Mouse (Mus musculus) natural killer cell, adult 2 months (primary cell): ENCODE results near the gene Atp2a3.

Experiments
- DNase-seq, 2 experiments: peaks; one replicate each; pipeline ENCODE4 v3.0.0; 2022; ENCODE audit warnings: low spot score in 2 of 2

Atp2a3 gene

DNA sequence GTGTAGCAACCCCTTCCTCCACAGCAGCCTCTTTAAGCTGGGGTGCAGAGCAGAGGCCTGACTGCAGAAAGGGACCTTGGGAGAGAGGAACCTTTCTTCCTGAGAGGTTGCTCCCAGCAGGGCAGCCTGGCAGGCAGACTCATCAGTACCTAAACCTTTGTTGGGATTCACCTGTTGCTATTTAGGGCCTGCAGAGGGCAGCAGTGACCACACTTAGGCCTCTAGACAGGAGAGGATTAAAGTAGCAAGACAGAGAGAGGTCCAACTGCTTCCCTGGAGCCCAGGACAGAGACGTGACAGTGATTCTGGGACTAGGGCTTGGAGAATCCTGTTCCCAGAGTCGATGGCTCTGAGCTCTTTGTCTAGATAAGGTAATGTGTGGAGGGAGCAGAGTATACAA, 45.4 kb downstream of the Atp2a3 start:
- DNase-seq = peak; percentile 38 to 58

DNA sequence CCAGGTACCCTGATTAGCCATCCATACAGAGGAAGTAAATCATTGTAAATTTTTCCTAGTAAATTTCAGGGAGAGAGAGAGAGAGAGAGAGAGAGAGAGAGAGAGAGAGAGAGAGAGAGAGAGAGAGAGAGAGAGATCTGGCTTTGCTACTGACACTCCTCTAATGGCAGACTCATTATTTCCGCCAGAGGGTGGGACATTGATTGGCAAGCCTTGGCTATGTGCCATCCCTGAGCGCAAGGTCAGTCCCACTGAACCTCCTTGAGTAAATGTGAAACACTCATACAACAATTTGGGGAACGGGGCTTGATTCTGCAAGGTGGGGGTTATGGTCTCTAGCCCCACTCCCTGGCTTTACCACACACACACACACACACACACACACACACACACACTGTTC, 46.1 kb downstream of the Atp2a3 start:
- DNase-seq = no peak

DNA sequence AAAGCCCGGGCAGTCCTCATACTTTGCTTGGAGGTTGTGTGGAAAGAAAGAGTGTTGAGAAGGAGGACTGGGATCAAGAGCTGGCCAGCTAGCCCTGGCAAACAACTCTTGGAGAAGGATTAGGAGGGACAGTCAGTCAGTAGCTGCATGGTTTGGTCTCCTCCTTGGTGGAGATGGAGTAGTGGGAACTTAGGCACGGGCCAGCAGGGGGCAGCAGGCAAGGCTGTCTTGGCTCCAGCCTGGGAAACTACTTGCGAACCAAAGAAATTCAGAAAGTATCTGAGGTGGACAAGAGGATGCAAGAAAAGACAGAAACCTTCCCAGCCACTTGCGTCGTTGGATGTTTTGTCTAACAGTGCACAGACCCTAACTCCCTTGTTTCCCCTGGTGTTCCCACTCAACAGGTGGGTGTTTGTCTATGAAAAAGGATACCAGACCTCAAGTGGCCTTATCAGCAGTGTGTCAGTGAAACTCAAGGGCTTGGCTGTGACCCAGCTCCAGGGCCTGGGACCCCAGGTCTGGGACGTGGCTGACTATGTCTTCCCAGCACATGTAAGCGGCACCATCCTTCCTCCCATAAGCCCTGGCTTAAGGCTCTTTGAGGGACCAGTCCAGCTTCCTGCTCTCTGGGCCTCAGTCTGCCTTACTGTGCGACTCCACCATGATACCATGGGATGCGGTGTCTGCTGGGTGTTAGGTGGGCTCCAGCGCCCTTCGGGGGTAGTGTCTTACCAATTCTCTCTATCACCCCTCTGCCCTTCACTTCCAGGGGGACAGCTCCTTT, 46.9 kb downstream of the Atp2a3 start:
- DNase-seq = peak; percentile 22 to 61

DNA sequence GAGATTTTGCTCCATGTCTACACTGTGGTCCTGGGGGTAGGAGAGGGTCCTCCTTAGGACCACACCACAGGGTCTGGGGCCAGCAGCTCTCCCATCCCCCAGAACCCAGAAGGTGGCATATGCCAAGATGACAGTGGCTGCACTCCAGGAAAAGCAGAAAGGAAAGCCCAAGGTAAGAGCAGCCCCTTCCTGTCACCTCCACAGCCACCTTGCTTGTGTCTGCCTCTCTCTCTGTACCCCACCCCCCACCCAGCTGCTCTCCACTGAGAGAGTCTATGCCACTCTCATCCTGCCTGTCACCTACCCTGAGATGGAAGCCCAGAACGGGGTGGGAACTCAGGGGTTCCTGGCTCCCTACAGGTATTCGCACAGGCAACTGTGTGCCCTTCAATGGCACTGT, 47.9 kb downstream of the Atp2a3 start:
- no peak for DNase-seq

DNA sequence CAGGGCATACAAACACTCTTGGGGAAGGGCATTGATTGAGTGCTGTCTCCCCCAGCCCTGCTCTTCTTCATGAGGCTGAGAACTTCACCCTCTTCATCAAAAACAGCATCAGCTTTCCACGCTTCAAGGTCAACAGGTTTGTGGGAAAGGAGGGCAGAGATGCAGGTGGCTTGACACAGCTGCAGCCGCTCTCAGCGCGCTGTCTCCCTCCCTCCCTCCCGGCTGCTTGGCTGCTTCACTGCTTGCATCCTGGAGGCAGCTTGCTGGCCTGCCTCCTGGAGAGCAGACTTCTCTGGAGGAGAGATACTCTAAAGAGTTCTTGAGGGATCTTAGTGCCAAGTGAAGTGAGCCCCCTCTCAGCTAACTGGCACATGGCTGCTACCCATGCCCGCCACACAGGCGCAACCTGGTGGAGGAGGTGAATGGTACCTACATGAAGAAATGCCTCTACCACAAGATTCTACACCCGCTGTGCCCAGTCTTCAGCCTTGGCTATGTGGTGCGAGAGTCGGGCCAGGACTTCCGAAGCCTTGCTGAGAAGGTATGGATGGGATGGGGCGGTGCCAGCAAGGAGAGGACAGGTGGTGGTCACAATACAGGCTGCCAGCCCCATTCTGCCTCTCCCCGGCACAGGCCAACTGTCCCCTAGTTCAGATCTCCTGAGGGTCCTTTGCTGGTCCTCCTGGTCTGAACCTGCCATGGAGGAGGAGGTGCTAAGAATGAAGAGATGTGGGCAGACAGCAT, 48.7 kb downstream of the Atp2a3 start:
- no peak for DNase-seq

DNA sequence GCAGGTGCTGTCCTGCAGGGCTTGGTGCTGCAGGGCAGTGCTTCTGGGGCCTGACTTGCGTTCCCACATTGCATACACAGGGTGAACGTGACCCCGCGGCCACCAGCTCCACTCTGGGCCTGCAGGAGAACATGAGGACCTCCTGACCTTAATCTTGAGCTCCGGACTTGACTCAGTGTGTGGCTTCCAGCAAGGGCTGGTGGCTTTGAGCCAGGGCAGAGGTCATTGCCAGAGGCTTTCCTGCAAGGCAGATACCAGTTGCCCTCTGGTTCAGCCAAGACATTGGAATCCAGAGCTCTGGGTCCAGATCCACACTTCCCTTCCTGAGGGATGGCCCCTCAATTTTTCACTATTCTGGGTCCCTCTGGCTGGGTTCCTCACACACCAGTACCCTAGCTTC, 53.0 kb downstream of the Atp2a3 start:
- no peak for DNase-seq

DNA sequence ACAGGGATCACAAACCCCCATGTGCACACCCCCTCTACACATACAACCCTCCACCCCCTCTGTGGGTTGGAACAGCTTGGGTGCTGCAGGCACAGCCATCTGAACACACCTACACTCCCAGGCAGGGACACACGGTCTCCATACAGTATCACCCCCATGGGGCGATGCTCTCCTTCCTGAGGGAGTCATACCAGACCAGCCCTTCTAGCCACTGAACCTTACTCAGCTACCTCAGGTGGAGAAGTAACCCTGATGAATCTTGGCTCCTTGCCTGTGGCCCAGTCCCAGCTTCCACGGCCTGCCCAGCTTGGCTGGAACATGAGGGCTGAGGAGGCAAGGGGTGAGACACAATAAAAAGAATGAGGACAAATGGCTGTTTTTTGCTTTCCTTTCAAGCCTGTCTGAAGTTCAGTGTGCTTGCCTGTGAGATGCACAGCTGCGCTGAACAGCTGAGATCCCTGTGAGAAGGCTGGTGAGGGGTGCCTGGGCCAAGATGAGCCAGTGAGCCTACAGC, 53.9 kb downstream of the Atp2a3 start:
- DNase-seq = no peak

DNA sequence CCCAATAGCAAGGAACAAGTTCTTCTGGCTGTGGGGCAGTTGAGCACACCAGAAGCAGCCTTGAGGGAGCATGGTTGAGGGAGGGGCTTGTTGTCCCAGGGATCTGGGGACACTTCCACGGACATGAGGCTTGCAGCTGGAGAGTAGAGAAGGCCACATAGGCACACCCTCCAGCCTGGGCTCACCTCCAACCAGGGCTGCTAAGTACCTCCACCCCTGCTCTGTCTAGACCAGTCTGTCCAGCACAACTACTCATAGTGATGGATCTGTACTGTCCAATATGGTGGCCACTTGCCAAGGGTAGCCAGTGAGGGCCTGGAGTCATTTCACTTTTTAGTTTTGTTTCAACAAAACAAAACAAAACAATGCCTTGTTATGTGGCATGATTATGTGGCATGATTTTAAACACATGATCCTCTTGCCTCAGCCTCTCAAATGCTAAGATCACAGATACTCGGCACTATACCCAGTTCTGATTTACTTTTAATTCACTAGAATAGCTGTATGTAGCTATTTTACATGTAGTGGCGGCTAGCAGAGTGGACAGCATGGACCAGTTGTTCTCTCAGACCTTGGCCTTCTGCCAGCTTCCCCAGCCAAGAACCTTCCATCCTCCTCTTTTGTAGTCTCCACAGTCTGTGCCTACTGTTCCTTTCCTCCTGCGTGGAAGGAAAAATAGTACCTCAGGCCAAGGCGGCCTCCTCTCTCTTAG, 54.6 kb downstream of the Atp2a3 start:
- DNase-seq = no peak

DNA sequence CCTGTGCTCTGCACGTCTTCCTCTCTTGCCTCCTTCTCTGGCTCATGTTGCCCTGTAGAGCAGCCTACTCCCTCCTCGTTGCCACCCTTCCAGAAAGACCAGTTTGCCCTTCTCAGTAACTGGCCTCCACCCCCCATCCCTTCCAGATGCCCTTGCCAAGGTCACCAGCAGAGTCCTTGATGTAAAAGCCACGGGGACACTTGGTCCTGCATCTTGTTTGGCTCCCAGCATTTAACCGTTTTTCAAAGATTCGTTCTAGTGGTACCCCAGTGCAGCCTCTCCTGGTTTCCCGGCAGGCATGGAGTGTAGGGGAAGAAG, 55.1 kb downstream of the Atp2a3 start:
- DNase-seq = no peak

DNA sequence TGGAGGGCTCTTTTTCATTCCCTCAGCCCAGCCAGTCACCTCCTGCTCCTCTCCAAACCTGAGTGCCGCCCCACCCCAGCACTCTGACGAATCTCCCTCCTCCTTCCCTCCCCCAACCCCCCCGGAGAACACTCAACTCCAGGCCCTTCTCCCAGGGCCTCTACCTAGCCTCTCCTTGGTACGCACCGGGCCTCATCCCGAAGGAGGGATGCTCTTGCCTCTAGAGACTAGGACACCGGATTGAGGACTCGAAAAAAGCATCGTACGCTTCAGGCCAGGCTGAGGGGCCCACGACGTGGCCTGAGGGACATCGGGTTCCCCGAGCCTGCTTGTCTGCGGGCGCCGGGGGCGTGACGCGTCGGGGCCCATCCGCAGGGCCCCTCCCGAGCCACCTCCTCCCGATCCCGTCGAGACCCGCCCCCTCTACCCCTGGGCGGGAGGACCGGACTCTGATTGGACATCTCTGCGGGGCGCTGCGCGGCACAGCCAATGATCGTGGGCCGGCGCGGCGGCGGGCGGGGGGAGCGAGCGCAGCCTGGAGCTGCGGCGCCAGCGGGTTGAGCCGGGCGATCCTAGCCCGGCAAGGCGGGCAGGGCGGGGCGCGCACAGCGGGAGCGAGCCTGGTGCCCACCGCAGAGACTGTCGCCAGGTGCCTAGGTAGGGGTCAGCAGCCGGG, 57.6 kb downstream of the Atp2a3 start, which contains the start of gene Camkk1:
Gene Camkk1 (plus strand): TSS at position 538 of the 676 bp plus-strand sequence.
- DNase-seq = peak; percentile 82 to 86

DNA sequence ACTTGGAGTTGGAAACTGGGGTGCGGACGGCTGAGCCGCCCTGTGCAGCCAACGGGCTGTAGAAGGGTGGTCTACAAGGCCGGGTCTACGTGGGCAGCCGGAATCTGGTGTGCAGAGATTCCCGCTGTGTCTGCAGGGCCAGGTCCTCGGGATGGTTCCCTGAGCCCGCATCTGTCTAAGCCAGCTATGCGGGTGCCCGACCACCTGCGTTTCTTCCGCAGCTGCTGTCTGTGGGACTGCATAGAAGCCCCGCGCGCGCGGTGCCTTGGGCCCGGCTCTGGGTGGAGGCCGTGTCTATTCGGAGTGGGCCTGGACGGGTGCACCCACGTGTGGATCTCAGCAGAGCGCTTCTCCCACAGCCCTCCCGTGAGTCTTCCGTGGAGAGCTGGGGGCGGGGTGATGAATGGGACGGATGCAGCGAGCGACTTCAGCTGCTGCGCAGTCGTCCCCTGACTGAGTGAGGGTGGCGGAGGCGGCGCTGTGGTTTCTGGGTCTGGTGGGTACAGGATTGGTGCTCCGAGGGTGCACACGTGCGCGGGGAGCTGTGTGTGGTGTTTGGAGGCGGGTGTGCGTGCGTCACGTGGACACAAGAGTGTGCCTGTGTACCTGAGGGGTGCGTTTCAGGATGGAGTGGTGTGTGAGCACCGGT, 58.3 kb downstream of the Atp2a3 start:
- DNase-seq = peak; percentile 67 to 88

DNA sequence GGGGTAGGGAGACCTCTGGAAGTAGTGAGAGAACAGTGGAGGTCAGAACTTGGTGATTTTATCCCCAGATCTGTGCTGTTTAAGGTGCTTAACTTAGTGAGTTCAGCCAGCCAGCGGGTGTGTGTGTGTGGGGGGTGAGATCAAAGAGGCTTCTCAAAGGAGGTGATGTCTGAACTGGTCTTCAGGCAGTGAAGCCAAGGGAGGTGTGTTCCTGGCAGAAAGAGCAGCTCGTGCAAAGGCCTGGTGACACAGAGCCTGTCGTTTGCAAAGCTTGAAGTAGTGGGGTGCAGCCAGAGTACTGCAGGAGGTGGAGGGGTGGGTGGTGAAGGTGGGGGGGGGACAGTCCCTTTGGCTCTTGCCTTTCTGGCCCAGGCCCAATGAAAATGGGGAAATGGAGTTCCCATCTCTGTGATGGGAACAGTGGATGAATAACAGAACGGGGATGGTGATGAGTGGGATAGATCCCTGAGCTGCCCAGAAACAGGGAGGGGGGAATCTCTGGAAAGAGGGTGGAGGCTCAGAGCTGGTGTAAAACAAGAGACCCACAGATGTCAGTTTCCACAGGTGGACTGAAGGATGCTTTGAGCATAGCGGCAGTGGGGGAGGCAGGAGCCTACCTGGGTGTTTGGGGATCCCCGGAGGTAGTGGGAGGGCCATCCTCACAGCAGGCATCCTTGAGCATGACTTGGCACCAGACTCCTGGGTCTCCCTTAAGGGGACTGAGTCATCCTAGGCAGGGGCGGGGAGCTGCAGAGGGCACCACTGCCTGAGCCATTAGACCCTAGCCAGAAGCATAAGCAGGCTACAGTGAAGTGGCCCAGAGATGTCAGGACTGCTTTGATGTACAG, 60.2 kb downstream of the Atp2a3 start:
- no peak for DNase-seq

DNA sequence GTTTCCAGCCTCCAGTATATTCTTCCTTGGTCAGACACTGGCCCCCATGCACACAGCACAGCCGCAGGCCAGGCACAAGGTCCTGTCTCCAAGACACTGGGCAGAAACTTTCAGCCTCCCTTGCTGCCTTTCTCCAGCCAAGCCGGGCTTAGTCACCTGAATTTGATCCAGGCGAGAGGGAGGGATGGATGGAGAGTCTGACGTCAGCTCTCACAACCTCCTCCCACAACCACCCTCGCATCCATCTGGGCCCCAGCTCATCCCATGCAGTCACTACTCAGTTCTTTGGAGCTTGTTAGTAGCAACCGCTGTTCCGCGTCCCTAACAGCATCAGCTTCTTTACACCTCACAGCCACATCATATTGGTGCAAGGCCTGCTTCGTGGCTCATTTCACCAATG, 62.1 kb downstream of the Atp2a3 start:
- DNase-seq = no peak

DNA sequence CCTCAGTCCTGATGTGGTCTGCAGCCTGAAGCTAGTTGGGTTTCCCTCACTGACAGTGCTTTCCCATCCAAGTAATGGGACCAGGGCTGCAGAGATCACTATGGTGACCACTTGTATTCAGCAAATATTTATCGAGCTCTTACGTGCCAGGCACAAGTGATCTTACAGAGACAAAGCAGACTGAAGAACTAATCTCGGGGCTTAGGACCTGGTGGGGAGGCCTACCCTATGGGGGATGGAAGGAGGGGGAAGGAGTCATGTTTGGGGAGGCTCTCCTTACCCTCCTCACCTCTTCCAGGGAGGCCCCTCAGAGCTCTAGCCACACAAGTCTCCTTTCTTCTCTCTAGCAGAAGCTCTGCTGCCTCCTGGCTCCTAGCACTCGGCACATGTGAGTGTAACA, 62.9 kb downstream of the Atp2a3 start:
- no peak for DNase-seq

DNA sequence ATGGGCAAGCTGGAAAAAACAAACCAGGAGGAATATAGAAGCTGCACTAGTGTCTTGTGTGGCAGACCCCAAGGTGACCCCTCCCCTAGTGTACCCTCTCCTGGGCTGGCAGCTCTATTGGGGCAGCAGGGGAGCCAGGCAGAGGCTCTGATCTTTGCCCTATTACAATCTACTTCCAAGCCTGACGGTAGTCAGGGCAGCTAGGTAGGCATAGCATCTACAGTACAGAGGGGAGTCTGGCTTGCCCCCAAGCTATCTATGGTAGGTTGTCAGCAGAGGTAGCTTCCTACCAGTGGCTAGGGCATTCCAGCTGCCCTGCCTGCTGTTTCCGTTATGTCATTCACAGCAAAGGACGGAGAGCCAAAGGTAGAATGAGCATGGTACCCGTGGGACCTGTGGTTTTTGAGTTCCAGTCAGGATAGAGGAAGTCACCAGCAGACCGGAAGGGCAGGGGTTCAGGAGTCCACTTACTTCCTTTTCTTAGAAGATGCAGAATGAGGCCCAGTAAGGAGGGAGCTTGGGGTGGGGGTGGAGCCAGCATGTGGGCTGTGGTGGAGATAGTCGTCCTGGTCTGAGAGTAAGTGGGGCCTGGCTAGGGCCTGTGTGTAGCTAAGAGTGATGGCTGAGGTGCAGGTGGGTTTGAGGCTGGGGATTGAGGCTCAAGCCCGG, 63.4 kb downstream of the Atp2a3 start:
- DNase-seq = peak; percentile 21 to 81

DNA sequence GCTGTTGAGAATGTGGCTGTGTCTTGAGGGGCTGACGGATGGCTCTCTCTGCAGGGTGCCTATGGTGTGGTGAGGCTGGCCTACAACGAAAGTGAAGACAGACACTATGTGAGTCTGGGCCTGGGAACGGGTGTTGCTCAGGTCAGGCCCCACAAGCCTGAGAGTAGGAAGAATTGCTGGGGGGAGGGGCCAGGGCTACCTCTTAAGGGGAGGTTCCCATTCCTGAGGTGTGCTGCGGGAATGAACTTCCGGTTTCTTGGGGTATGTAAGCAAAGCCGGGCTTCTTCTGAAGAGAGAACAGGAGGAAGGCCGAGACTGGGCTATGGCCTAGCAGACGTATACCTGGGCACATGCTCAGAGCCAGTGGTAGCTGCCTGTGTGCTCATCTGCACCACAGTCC, 66.0 kb downstream of the Atp2a3 start:
- no peak for DNase-seq

DNA sequence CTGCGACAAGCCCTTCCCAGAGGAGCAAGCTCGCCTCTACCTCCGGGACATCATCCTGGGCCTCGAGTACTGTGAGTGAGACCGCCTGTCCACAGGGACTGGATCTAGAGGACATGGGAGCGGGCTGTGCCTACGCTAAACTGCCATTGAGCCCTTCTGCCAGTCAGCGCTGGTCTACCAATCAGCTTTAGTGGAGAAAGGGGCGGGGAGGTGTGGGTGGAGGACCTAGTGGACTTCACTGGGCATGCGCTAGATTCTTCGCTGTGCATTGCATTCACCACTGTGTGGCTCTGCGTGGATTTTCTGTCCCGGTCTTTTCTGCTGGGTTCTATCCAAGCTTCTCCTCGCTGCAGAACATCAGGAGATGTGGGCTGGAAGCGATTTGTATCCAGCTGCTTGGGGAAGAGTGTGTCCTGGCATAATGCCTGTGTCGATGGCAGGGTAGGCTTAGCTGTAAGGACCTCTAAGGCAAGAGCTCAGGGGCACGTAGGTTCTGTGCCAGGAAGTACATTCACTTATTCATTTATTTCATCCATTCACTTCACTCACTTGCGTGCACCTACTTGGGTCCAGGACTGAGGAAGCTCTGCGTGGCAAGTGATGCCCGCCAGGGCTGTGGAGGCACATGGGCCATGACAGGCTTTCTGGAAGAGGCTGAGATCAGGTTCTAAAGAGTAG, 70.0 kb downstream of the Atp2a3 start:
- peak; percentile 74 to 77 for DNase-seq

DNA sequence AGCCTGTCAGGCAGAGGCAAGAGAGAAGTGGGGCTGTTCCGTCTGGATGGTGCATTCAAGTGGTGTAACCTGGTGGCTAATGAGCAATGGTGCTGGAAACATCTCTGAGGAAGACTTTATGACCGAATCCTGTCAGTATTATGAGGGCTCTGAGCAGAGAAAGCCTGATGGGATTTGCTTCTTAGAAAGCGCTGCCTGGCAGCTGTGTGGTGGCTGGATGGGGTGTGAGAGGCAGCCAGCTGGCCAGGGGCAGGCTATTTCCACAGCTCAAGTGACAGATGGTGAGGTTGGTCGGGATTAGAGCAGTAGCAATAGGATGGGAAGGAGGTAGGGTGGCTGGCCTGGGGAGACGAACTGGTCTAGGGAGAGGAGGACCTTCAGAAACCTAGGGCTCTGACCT, 70.6 kb downstream of the Atp2a3 start:
- no peak for DNase-seq

DNA sequence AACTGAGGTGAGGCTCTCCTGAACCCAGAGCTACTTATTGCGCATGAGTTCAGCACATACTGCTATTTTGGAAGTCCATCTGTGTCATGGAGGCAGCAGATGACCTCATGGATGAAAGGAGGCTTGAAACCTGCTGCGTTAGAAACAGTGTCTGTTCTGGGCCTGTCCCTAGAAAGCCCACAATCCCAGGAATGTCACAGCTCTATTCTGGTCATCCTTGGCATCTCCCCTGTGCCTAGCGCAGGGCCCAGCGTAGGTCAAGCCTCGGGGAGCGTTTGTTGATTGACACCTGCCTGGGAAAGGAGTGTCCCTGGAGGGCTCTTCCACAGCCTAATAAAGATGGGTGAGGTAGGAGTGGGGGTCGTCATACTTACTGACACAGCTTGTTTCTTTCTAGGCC, 75.1 kb downstream of the Atp2a3 start:
- DNase-seq = no peak
